Mouse (Mus musculus): ENCODE results near the gene Mob2. TPM values are rescaled to one million over a fixed set of nuclear protein-coding genes. Genes with fewer than 3 reads are reported as not detected.

Gene Mob2
- total and polyA plus RNA-seq, 3 experiments = 22.4 to 30.5 (median 27.3) TPM

- Histone ChIP-seq H3K79me2 (replicated peaks; ENCODE audit: control insufficient read depth, extremely low read depth, insufficient read depth, poor library complexity, severe bottlenecking) (no peaks in the 10 kb centered on the region), H3K9me3 (replicated peaks; ENCODE audit: low read length) (no peaks in the 10 kb centered on the region), H3K4me2 (ENCODE audit: insufficient read depth, low read depth, poor library complexity, severe bottlenecking) (no peak overlapping the region), H3K36me3 (replicated peaks in 1 of 2; ENCODE audit: control insufficient read depth in 1 of 2, insufficient read depth in 1 of 2, low read length in 1 of 2) (peaks cover 30 to 99% of the 10 kb centered on the region in 2 experiments), H3K27me3 (replicated peaks) (no peaks in the 10 kb centered on the region), H3K4me1 (ENCODE audit: control insufficient read depth in 1 of 2, insufficient read depth in 2 of 2) (no peaks in the 10 kb centered on the region), H3K9ac (ENCODE audit: insufficient read depth, low read depth) (no peak overlapping the region), H3K27ac (ENCODE audit: insufficient read depth, low read depth) (no peak overlapping the region), H3K4me3 (replicated peaks in 1 of 3; ENCODE audit: low read depth in 2 of 3, low read length in 2 of 3, poor library complexity in 1 of 3) (no peak overlapping the region)
- DNase-seq (ENCODE audit: extremely low read depth) = no peak
- dilution Hi-C loops (cut with MboI; ENCODE audit: extremely low pct_ligation_motif_present, extremely low pct_unique_long_range_greater_than_20kb, low sequenced_read_pairs) = no loop called here
- in situ Hi-C loops (cut with MboI; ENCODE audit: low pct_ligation_motif_present, low pct_unique_long_range_greater_than_20kb, low sequenced_read_pairs) = no loop called here
- TF ChIP-seq TCF12 (IDR thresholded peaks at IDR 0.05; ENCODE audit: low read depth, low read length) (no peak), ZMIZ1 (IDR thresholded peaks at IDR 0.05; ENCODE audit: low read depth, low read length) (no peak), MEF2A (IDR thresholded peaks at IDR 0.05; ENCODE audit: borderline replicate concordance, low read depth, low read length) (no peak), CHD2 (IDR thresholded peaks at IDR 0.05; ENCODE audit: low read length) (no peak), UBTF (IDR thresholded peaks at IDR 0.05; ENCODE audit: low read depth, low read length) (no peak), MAFK (IDR thresholded peaks at IDR 0.05; ENCODE audit: insufficient replicate concordance, low read length) (no peak), SMC3 (IDR thresholded peaks at IDR 0.05; ENCODE audit: low read depth, low read length) (no peak), HCFC1 (IDR thresholded peaks at IDR 0.05; ENCODE audit: low read depth, low read length) (no peak), RCOR1 (conservative IDR thresholded peaks at IDR 0.05; ENCODE audit: low read depth, low read length) (no peak), EP300 (IDR thresholded peaks at IDR 0.05; ENCODE audit: low read length) (no peak), MXI1 (IDR thresholded peaks at IDR 0.05; ENCODE audit: low read depth, low read length) (no peak)
Measured at GRCm38 (mm10) chr7:141994121-141994520, 66.7 kb downstream of the Mob2 start.

GRCm38 (mm10) chr7:141991183-141991582 is 69.7 kb downstream of the Mob2 start:
- H3K9ac ChIP-seq (ENCODE audit: insufficient read depth, low read depth) = no peak overlapping the region
- H3K27me3 ChIP-seq (replicated peaks) = no peaks in the 10 kb centered on the region
- no peaks in the 10 kb centered on the region for H3K4me1 ChIP-seq (ENCODE audit: control insufficient read depth in 1 of 2, insufficient read depth in 2 of 2)
- DNase-seq (ENCODE audit: extremely low read depth) = no peak
- no peak overlapping the region for H3K4me2 ChIP-seq (ENCODE audit: insufficient read depth, low read depth, poor library complexity, severe bottlenecking)
- in situ Hi-C loops (cut with MboI; ENCODE audit: low pct_ligation_motif_present, low pct_unique_long_range_greater_than_20kb, low sequenced_read_pairs) = no loop called here
- no peak overlapping the region for H3K27ac ChIP-seq (ENCODE audit: insufficient read depth, low read depth)
- H3K9me3 ChIP-seq (replicated peaks; ENCODE audit: low read length) = no peaks in the 10 kb centered on the region
- H3K4me3 ChIP-seq (replicated peaks in 1 of 3; ENCODE audit: low read depth in 2 of 3, low read length in 2 of 3, poor library complexity in 1 of 3) = no peak overlapping the region
- dilution Hi-C loops (cut with MboI; ENCODE audit: extremely low pct_ligation_motif_present, extremely low pct_unique_long_range_greater_than_20kb, low sequenced_read_pairs) = no loop called here
- H3K79me2 ChIP-seq (replicated peaks; ENCODE audit: control insufficient read depth, extremely low read depth, insufficient read depth, poor library complexity, severe bottlenecking) = no peaks in the 10 kb centered on the region
- H3K36me3 ChIP-seq (replicated peaks in 1 of 2; ENCODE audit: control insufficient read depth in 1 of 2, insufficient read depth in 1 of 2, low read length in 1 of 2) = peaks cover 30 to 100% of the 10 kb centered on the region in 2 experiments
- TF ChIP-seq ELF1 (IDR thresholded peaks at IDR 0.05; ENCODE audit: low read depth, low read length) (no peak), SIN3A (IDR thresholded peaks at IDR 0.05; ENCODE audit: low read length) (no peak), UBTF (IDR thresholded peaks at IDR 0.05; ENCODE audit: low read depth, low read length) (no peak), MAX (IDR thresholded peaks at IDR 0.05; ENCODE audit: low read length) (no peak), ZC3H11A (IDR thresholded peaks at IDR 0.05; ENCODE audit: low read depth, low read length) (no peak), TBP (conservative IDR thresholded peaks at IDR 0.05; ENCODE audit: low read depth, low read length) (no peak), RCOR1 (conservative IDR thresholded peaks at IDR 0.05; ENCODE audit: low read depth, low read length) (no peak), HCFC1 (IDR thresholded peaks at IDR 0.05; ENCODE audit: low read depth, low read length) (no peak), JUND (conservative IDR thresholded peaks at IDR 0.05; ENCODE audit: low read depth, low read length) (no peak), NRF1 (IDR thresholded peaks at IDR 0.05; ENCODE audit: low read depth, low read length) (no peak), ETS1 (conservative IDR thresholded peaks at IDR 0.05; ENCODE audit: low read depth, low read length) (no peak), USF1 (IDR thresholded peaks at IDR 0.05; ENCODE audit: low read depth, low read length) (no peak), JUN (IDR thresholded peaks at IDR 0.05; ENCODE audit: insufficient read depth, low read depth, low read length) (no peak), BHLHE40 (IDR thresholded peaks at IDR 0.05; ENCODE audit: low read depth, low read length) (no peak), RAD21 (IDR thresholded peaks at IDR 0.05; ENCODE audit: low read depth, low read length) (no peak), CTCF (conservative IDR thresholded peaks at IDR 0.05 in 1 of 2, IDR thresholded peaks at IDR 0.05 in 1 of 2; ENCODE audit: low read depth in 2 of 2, low read length in 2 of 2) (no peak), ZMIZ1 (IDR thresholded peaks at IDR 0.05; ENCODE audit: low read depth, low read length) (no peak), PAX5 (IDR thresholded peaks at IDR 0.05; ENCODE audit: low read length) (no peak)
